Mouse (Mus musculus) ES-Bruce4 (cell line): ENCODE data around the gene Col4a4. TPM values are rescaled to one million over a fixed set of nuclear protein-coding genes. Genes with fewer than 3 reads are reported as not detected.

Source experiments
- H3K27ac ChIP-seq: 2 replicates; pipeline ENCODE4 v1.5.1; 2012; ENCODE audit warnings: low read length, inconsistent platforms; ENCODE audit not compliant: insufficient read depth
- H3K27me3 ChIP-seq: 2 replicates; pipeline ENCODE4 v1.6.1; 2012; ENCODE audit warnings: mild to moderate bottlenecking, low read length, inconsistent platforms; ENCODE audit not compliant: control insufficient read depth, poor library complexity, insufficient read depth, severe bottlenecking
- H3K36me3 ChIP-seq: 2 replicates; pipeline ENCODE4 v1.6.1; 2012; ENCODE audit warnings: inconsistent platforms, mild to moderate bottlenecking, low read length, moderate library complexity; ENCODE audit not compliant: control insufficient read depth, poor library complexity, insufficient read depth, severe bottlenecking
- H3K4me1 ChIP-seq: one replicate; pipeline ENCODE4 v1.8.1; 2011; ENCODE audit warnings: low read length; ENCODE audit not compliant: control insufficient read depth, insufficient read depth
- H3K4me3 ChIP-seq: 2 replicates; pipeline ENCODE4 v1.5.1; 2011; ENCODE audit warnings: low read depth, mild to moderate bottlenecking, low read length
- H3K9ac ChIP-seq: 2 replicates; pipeline ENCODE4 v1.6.1; 2012; ENCODE audit warnings: low read depth, mild to moderate bottlenecking, inconsistent platforms; ENCODE audit not compliant: poor library complexity, severe bottlenecking
- H3K9me3 ChIP-seq: replicated peaks from 2 replicates; pipeline ENCODE4 v1.6.1; 2012; ENCODE audit warnings: mild to moderate bottlenecking, low read length, inconsistent platforms; ENCODE audit not compliant: control insufficient read depth, poor library complexity, insufficient read depth, severe bottlenecking
- CTCF ChIP-seq: IDR thresholded peaks from one replicate; pipeline ENCODE4 v1.8.1; 2011; ENCODE audit warnings: low read depth, low read length
- EP300 ChIP-seq: IDR thresholded peaks from 2 replicates; pipeline ENCODE4 v1.6.1; 2011; ENCODE audit warnings: low read depth, low read length; ENCODE audit not compliant: insufficient read depth
- POLR2A ChIP-seq: IDR thresholded peaks from one replicate; pipeline ENCODE4 v1.8.1; 2011; ENCODE audit warnings: low read length; ENCODE audit not compliant: insufficient read depth
- polyA plus RNA-seq: library from polyadenylated mRNA; stranded (reverse); fragments of >200 nt; gene quantifications from 2 replicates; pipeline ENCODE4 v1.2.4, GENCODE M21; 2011; ENCODE audit warnings: low read depth; ENCODE audit not compliant: missing spikeins, insufficient read depth, insufficient read length

Col4a4 gene
- polyA plus RNA-seq, 1 experiment: 0.18 TPM

GRCm38 (mm10) chr1:82536515-82537174 is 50.0 kb downstream of the Col4a4 start:
- H3K9ac ChIP-seq: no peak overlapping the region
- H3K4me1 ChIP-seq: no peaks in the 10 kb centered on the region
- TF ChIP-seq EP300 (no peak), POLR2A (no peak), CTCF (no peak)
- H3K4me3 ChIP-seq: no peak overlapping the region
- H3K9me3 ChIP-seq: no peaks in the 10 kb centered on the region
- no peak overlapping the region for H3K27ac ChIP-seq
- no peaks in the 10 kb centered on the region for H3K27me3 ChIP-seq
- H3K36me3 ChIP-seq: no peaks in the 10 kb centered on the region

DNA sequence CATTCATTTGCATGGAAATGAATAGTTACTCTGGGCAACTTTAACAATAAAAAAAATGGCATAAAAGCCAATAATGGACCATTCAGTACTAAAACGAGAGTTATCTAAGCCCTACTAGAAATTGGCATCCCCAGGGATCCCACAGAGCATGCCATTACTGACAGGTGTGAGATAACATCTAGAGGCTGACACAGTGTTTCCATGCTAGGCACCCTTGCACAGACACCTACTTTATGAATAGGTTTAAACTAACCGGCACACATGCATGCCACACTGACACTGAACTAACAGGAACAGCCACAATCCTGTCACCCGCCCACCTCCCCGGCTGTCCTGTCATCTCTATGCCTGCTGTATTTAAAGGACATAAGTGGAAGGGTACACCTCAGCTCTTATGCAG is 58.7 kb downstream of the Col4a4 start:
- no peaks in the 10 kb centered on the region for H3K27me3 ChIP-seq
- no peak overlapping the region for H3K9ac ChIP-seq
- H3K4me1 ChIP-seq: no peaks in the 10 kb centered on the region
- no peak for TF ChIP-seq CTCF
- TF ChIP-seq POLR2A: no peak
- TF ChIP-seq EP300: no peak
- H3K9me3 ChIP-seq: peaks cover 3% of the 10 kb centered on the region; the same call in 1 of the 2 replicates
- H3K27ac ChIP-seq: no peak overlapping the region
- no peak overlapping the region for H3K4me3 ChIP-seq
- H3K36me3 ChIP-seq: no peaks in the 10 kb centered on the region

- no peak for TF ChIP-seq EP300
- no peak for TF ChIP-seq CTCF
- no peak for TF ChIP-seq POLR2A
These were observed 94.7 kb downstream of the Col4a4 start for GRCm38 (mm10) chr1:82491954-82492353.

DNA sequence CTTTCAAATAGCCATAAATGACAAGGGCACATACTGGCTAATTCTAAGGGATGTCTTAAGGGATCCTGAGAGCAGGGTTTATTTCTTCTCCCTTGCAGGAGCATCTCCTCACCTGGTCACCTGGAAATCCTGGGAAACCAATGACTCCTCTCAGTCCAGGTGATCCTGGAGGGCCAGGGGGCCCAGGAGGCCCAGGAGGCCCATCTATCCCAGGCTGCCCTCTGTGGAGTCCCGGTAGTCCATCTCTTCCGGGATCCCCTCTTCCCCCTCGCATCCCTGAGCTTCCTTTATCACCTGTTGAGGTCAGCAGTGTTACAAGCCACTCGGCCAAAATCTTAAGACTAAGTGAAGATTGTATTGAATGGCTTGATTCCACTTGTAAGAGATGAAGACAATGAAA is 100.3 kb downstream of the Col4a4 start:
- no peaks in the 10 kb centered on the region for H3K27me3 ChIP-seq
- no peaks in the 10 kb centered on the region for H3K36me3 ChIP-seq
- TF ChIP-seq CTCF (no peak), EP300 (no peak), POLR2A (no peak)
- H3K9me3 ChIP-seq: no peaks in the 10 kb centered on the region
- H3K9ac ChIP-seq: no peak overlapping the region
- no peak overlapping the region for H3K27ac ChIP-seq
- no peak overlapping the region for H3K4me3 ChIP-seq
- H3K4me1 ChIP-seq: no peaks in the 10 kb centered on the region

More at GRCm38 (mm10) chr1:82491954-82492353, 94.7 kb downstream of the Col4a4 start:
- H3K27ac ChIP-seq: no peak overlapping the region
- H3K9me3 ChIP-seq: no peaks in the 10 kb centered on the region
- H3K4me3 ChIP-seq: no peak overlapping the region
- no peaks in the 10 kb centered on the region for H3K4me1 ChIP-seq
- no peak overlapping the region for H3K9ac ChIP-seq
- H3K36me3 ChIP-seq: no peaks in the 10 kb centered on the region
- no peaks in the 10 kb centered on the region for H3K27me3 ChIP-seq

- no peak overlapping the region for H3K27ac ChIP-seq
- TF ChIP-seq POLR2A: no peak
- no peaks in the 10 kb centered on the region for H3K36me3 ChIP-seq
- H3K9me3 ChIP-seq: no peaks in the 10 kb centered on the region
- H3K4me3 ChIP-seq: no peak overlapping the region
- no peaks in the 10 kb centered on the region for H3K27me3 ChIP-seq
- no peaks in the 10 kb centered on the region for H3K4me1 ChIP-seq
- H3K9ac ChIP-seq: no peak overlapping the region
These were observed 104.3 kb downstream of the Col4a4 start for GRCm38 (mm10) chr1:82482371-82482770.

GRCm38 (mm10) chr1:82479696-82480487 is 106.8 kb downstream of the Col4a4 start:
- no peaks in the 10 kb centered on the region for H3K36me3 ChIP-seq
- H3K27me3 ChIP-seq: no peaks in the 10 kb centered on the region
- TF ChIP-seq POLR2A (no peak), EP300 (no peak), CTCF (no peak)
- no peak overlapping the region for H3K4me3 ChIP-seq
- H3K27ac ChIP-seq: no peak overlapping the region
- H3K9ac ChIP-seq: no peak overlapping the region
- no peaks in the 10 kb centered on the region for H3K4me1 ChIP-seq
- no peaks in the 10 kb centered on the region for H3K9me3 ChIP-seq
